Mouse (Mus musculus): ENCODE measurements at regions not wholly inside any gene's neighbourhood (a gene's known extent, or its start where the extent isn't known, plus 50 kb on each side); places are given as distances from the start of the nearest gene placed in this dataset.

DNA sequence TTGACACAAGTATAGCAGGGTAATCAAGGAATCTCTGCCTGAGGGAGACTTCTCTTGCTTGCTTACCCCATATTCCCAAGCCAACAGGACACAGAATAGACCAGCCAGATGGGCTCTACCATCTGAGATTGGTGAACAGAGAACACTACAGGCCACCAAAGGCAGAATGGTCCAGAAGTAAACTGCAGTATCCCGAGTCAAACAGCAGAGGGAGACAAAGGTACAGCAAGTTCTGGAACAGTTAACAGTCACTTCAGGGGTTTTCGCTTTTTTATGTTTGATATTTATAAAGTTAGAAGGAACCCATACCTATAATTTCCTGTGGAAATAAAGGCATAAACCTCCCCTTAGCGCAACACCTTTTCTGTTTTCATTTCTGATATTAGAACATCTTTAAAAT lies 325.5 kb upstream of the 9130204L05Rik start:
- DNase-seq (ENCODE audit: low read depth, low spot score): peak; percentile 59

Data from ES-CJ7 (cell line).